Mouse (Mus musculus): ENCODE measurements around the gene Cd2bp2. TPM values are rescaled to one million over a fixed set of nuclear protein-coding genes. Genes with fewer than 3 reads are reported as not detected.

Gene Cd2bp2
- polyA plus RNA-seq, 1 experiment from 2014 or later: 103 TPM

- Histone ChIP-seq H3K27me3 (no peaks in the 10 kb centered on the region), H3K9me3 (no peaks in the 10 kb centered on the region), H3K9ac (replicated peaks) (no peak overlapping the region), H3K4me1 (no peaks in the 10 kb centered on the region), H3K36me3 (no peaks in the 10 kb centered on the region), H3K4me3 (no peak overlapping the region), H3K27ac (replicated peaks) (no peak overlapping the region), H3K4me2 (replicated peaks) (no peak overlapping the region)
- WGBS: 40% methylated on average over 2 of the region's 2 CpGs
- no peak for ATAC-seq (ENCODE audit: low FRiP score, low read depth)
Measured at GRCm38 (mm10) chr7:127146267-127146603, 49.6 kb downstream of the Cd2bp2 start.

GRCm38 (mm10) chr7:127145387-127146266, 50.2 kb downstream of the Cd2bp2 start:
- H3K9me3 ChIP-seq: no peaks in the 10 kb centered on the region
- no peak overlapping the region for H3K9ac ChIP-seq (replicated peaks)
- no peak for ATAC-seq (ENCODE audit: low FRiP score, low read depth)
- H3K4me3 ChIP-seq: no peak overlapping the region
- 42% methylated on average over 9 of the region's 9 CpGs for WGBS
- no peaks in the 10 kb centered on the region for H3K4me1 ChIP-seq
- no peak overlapping the region for H3K27ac ChIP-seq (replicated peaks)
- H3K4me2 ChIP-seq (replicated peaks): no peak overlapping the region
- no peaks in the 10 kb centered on the region for H3K27me3 ChIP-seq
- no peaks in the 10 kb centered on the region for H3K36me3 ChIP-seq

GRCm38 (mm10) chr7:127144412-127144811, 51.4 kb downstream of the Cd2bp2 start:
- no peak overlapping the region for H3K9ac ChIP-seq (replicated peaks)
- ATAC-seq (ENCODE audit: low FRiP score, low read depth): no peak
- H3K4me2 ChIP-seq (replicated peaks): no peak overlapping the region
- WGBS: 92% methylated on average over 7 of the region's 7 CpGs
- no peaks in the 10 kb centered on the region for H3K27me3 ChIP-seq
- no peaks in the 10 kb centered on the region for H3K36me3 ChIP-seq
- no peak overlapping the region for H3K4me3 ChIP-seq
- H3K9me3 ChIP-seq: no peaks in the 10 kb centered on the region
- H3K4me1 ChIP-seq: no peaks in the 10 kb centered on the region
- no peak overlapping the region for H3K27ac ChIP-seq (replicated peaks)

- WGBS: 94% methylated on average over 4 of the region's 4 CpGs
- no peak for ATAC-seq (ENCODE audit: low FRiP score, low read depth)
- Histone ChIP-seq H3K9me3 (no peaks in the 10 kb centered on the region), H3K4me1 (no peaks in the 10 kb centered on the region), H3K9ac (replicated peaks) (no peak overlapping the region), H3K27ac (replicated peaks) (no peak overlapping the region), H3K36me3 (no peaks in the 10 kb centered on the region), H3K4me2 (replicated peaks) (no peak overlapping the region), H3K27me3 (no peaks in the 10 kb centered on the region), H3K4me3 (no peak overlapping the region)
Measured at GRCm38 (mm10) chr7:127142666-127143065, 53.2 kb downstream of the Cd2bp2 start.

GRCm38 (mm10) chr7:127142214-127142613, 53.6 kb downstream of the Cd2bp2 start:
- Histone ChIP-seq H3K4me1 (no peaks in the 10 kb centered on the region), H3K36me3 (no peaks in the 10 kb centered on the region), H3K9me3 (no peaks in the 10 kb centered on the region), H3K4me3 (no peak overlapping the region), H3K27me3 (no peaks in the 10 kb centered on the region), H3K9ac (replicated peaks) (no peak overlapping the region), H3K4me2 (replicated peaks) (no peak overlapping the region), H3K27ac (replicated peaks) (no peak overlapping the region)
- ATAC-seq (ENCODE audit: low FRiP score, low read depth): no peak
- 59% methylated on average over 2 of the region's 2 CpGs for WGBS

Other genes with a start within 250 kb of the Cd2bp2 start
- 1.6 and 2.7 TPM in 2 replicates for gene Asphd1, start 246.5 kb downstream of the Cd2bp2 start, polyA plus RNA-seq (2016; fragmentation: Nextera tagmentation; extraction: Ambion mirVana)
- 13.8 and 16.9 TPM in 2 replicates for gene Sez6l2, start 245.5 kb downstream of the Cd2bp2 start, polyA plus RNA-seq (2016; fragmentation: Nextera tagmentation; extraction: Ambion mirVana)
- gene Cdipt, start 220.1 kb downstream of the Cd2bp2 start, polyA plus RNA-seq (2016; fragmentation: Nextera tagmentation; extraction: Ambion mirVana): 81.1 and 87.2 TPM in 2 replicates
- 1.0 and 1.3 TPM in 2 replicates for gene Cdiptos, start 220.0 kb downstream of the Cd2bp2 start, polyA plus RNA-seq (2016; fragmentation: Nextera tagmentation; extraction: Ambion mirVana)
- 5.0 and 5.8 TPM in 2 replicates for gene Mvp, start 181.4 kb downstream of the Cd2bp2 start, polyA plus RNA-seq (2016; fragmentation: Nextera tagmentation; extraction: Ambion mirVana)
- 0.32 and 0.39 TPM in 2 replicates for gene Pagr1b, start 179.6 kb downstream of the Cd2bp2 start, polyA plus RNA-seq (2016; fragmentation: Nextera tagmentation; extraction: Ambion mirVana)
- gene Pagr1a, start 178.7 kb downstream of the Cd2bp2 start, polyA plus RNA-seq (2016; fragmentation: Nextera tagmentation; extraction: Ambion mirVana): 53.1 and 65.0 TPM in 2 replicates
- gene Gm42742, start 175.0 kb downstream of the Cd2bp2 start, polyA plus RNA-seq (2016; fragmentation: Nextera tagmentation; extraction: Ambion mirVana): 56.8 and 66.8 TPM in 2 replicates
- 4.3 and 5.5 TPM in 2 replicates for gene Prrt2, start 174.8 kb downstream of the Cd2bp2 start, polyA plus RNA-seq (2016; fragmentation: Nextera tagmentation; extraction: Ambion mirVana)
- 118 and 133 TPM in 2 replicates for gene Maz, start 169.0 kb downstream of the Cd2bp2 start, polyA plus RNA-seq (2016; fragmentation: Nextera tagmentation; extraction: Ambion mirVana)
- 129 and 136 TPM in 2 replicates for gene Kif22, start 153.6 kb downstream of the Cd2bp2 start, polyA plus RNA-seq (2016; fragmentation: Nextera tagmentation; extraction: Ambion mirVana)
- gene Zg16, start 108.7 kb downstream of the Cd2bp2 start, polyA plus RNA-seq (2016; fragmentation: Nextera tagmentation; extraction: Ambion mirVana): not detected in 2 replicates
- 1.1 and 1.5 TPM in 2 replicates for gene AI467606, start 104.7 kb downstream of the Cd2bp2 start, polyA plus RNA-seq (2016; fragmentation: Nextera tagmentation; extraction: Ambion mirVana)
- 2.5 and 4.2 TPM in 2 replicates for gene Qprt, start 73.8 kb downstream of the Cd2bp2 start, polyA plus RNA-seq (2016; fragmentation: Nextera tagmentation; extraction: Ambion mirVana)
- gene Spn, start 58.2 kb downstream of the Cd2bp2 start, polyA plus RNA-seq (2016; fragmentation: Nextera tagmentation; extraction: Ambion mirVana): 0.10 and 0.13 TPM in 2 replicates
- gene Tbc1d10b, start 12.4 kb upstream of the Cd2bp2 start, polyA plus RNA-seq (2016; fragmentation: Nextera tagmentation; extraction: Ambion mirVana): 42.9 and 44.4 TPM in 2 replicates
- 12.6 and 13.1 TPM in 2 replicates for gene Mylpf, start 12.8 kb upstream of the Cd2bp2 start, polyA plus RNA-seq (2016; fragmentation: Nextera tagmentation; extraction: Ambion mirVana)
- 79.4 and 82.0 TPM in 2 replicates for gene Zfp553, start 37.0 kb upstream of the Cd2bp2 start, polyA plus RNA-seq (2016; fragmentation: Nextera tagmentation; extraction: Ambion mirVana)
- 38.6 and 41.1 TPM in 2 replicates for gene Sept1, start 37.1 kb upstream of the Cd2bp2 start, polyA plus RNA-seq (2016; fragmentation: Nextera tagmentation; extraction: Ambion mirVana)
- gene Zfp771, start 48.2 kb upstream of the Cd2bp2 start, polyA plus RNA-seq (2016; fragmentation: Nextera tagmentation; extraction: Ambion mirVana): 55.0 and 62.0 TPM in 2 replicates
- gene Dctpp1, start 64.7 kb upstream of the Cd2bp2 start, polyA plus RNA-seq (2016; fragmentation: Nextera tagmentation; extraction: Ambion mirVana): 165 and 174 TPM in 2 replicates
- gene Sephs2, start 78.0 kb upstream of the Cd2bp2 start, polyA plus RNA-seq (2016; fragmentation: Nextera tagmentation; extraction: Ambion mirVana): 71.4 and 72.7 TPM in 2 replicates
- gene Itgal, start 100.2 kb upstream of the Cd2bp2 start, polyA plus RNA-seq (2016; fragmentation: Nextera tagmentation; extraction: Ambion mirVana): 0.46 and 0.52 TPM in 2 replicates
- gene Zfp768, start 149.5 kb upstream of the Cd2bp2 start, polyA plus RNA-seq (2016; fragmentation: Nextera tagmentation; extraction: Ambion mirVana): 20.5 and 22.3 TPM in 2 replicates
- 9.0 and 10.2 TPM in 2 replicates for gene Zfp747, start 180.0 kb upstream of the Cd2bp2 start, polyA plus RNA-seq (2016; fragmentation: Nextera tagmentation; extraction: Ambion mirVana)
- 5.8 and 7.2 TPM in 2 replicates for gene 9130019O22Rik, start 191.1 kb upstream of the Cd2bp2 start, polyA plus RNA-seq (2016; fragmentation: Nextera tagmentation; extraction: Ambion mirVana)
- gene E430018J23Rik, start 197.6 kb upstream of the Cd2bp2 start, polyA plus RNA-seq (2016; fragmentation: Nextera tagmentation; extraction: Ambion mirVana): 6.9 and 7.1 TPM in 2 replicates
- gene Zfp764, start 210.8 kb upstream of the Cd2bp2 start, polyA plus RNA-seq (2016; fragmentation: Nextera tagmentation; extraction: Ambion mirVana): 6.7 and 6.8 TPM in 2 replicates
- 31.9 and 34.0 TPM in 2 replicates for gene Zfp688, start 226.0 kb upstream of the Cd2bp2 start, polyA plus RNA-seq (2016; fragmentation: Nextera tagmentation; extraction: Ambion mirVana)